Mouse (Mus musculus): Measurements from ENCODE around the gene Tmod1.

DNA sequence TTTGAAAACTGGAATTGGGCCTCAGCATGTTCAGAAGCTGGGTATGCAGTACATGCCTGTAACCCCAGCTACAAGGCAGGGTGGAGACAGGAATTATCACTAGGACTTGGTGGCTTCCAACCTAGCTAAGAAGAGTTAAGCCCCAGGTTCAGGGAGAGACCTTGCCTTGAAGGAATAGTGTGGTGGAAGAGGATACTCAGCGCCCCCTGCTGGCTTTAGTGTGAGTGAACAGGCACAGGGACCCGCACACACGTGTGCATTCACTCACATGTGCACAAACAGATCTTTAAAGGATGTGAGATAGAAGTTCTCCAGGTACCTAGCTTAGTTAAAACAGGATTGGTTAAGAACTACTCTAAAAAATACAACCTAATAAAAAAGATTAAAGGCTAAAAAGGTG, 105.6 kb downstream of the Tmod1 start:
- peak; percentile 69 for TF ChIP-seq CTCF (IDR thresholded peaks at IDR 0.05; ENCODE audit: low read depth, low read length)
- no peak for TF ChIP-seq POLR2A (IDR thresholded peaks at IDR 0.05; ENCODE audit: borderline replicate concordance, low read depth, low read length)

All from bone marrow macrophage, adult 2 months (primary cell).